Mouse (Mus musculus) v-Abl transformed pro-B cells (cell line): ENCODE data around the gene Gm16867.
"Not testable (repeated sequence)": the region's sequence is repeated elsewhere in the genome, so short reads cannot be mapped to it uniquely, and the experiment has no call there.

Experiments
- in situ Hi-C, 2 experiments: fragments of 400-800 bp; cut with MboI; formaldehyde crosslinking; loops; one replicate each; pipeline ENCODE4 v1.15.1; 2025; ENCODE audit not compliant: unreplicated experiment in 2 of 2

Gm16867 gene

DNA sequence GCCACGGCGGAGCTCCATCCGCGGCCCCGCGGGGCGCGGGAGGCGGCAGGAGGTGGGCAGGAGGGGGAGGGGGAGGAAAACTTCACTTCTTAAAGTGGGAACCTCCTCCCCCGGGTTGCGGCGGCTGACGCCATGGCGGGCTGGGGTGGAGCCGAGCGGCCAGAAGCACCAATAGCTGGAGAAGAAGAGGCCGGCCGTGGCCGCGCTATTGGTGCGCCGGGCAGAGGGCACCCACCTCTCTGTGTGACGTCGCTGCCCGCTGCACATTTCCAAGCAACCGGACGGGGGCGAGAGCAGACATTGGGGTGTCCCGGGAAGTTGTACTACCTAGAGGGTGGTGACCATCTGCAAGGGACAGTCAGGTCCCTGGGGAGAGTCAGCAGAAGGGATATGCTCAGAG, at the start of gene Gm16867:
Gm16867 (minus strand) TSS at position 189 of the 400 bp plus-strand sequence.
- in situ Hi-C loops: not testable (repeated sequence)

DNA sequence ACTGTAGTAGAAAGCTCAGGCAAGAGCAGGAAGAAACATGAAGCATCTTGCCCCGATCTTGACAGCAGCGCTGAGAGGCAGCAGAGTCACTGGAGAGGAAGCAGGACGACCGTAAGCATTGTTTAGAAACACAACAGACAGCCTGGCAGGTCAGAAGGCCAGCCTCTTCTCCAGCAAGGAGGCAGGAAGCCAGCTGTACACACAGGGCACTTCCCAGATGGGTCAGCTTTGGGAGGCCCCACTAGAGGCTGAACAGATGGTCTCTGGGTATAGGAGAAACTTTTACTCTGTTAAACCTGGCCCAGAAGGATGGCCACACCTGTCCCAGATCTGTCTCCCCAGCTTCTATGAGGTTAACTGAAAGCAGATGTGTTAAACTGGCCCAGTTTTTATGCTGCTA, 44.1 kb upstream of the Gm16867 start:
- in situ Hi-C loops: not testable (repeated sequence)

- in situ Hi-C loops: not testable (repeated sequence)
These were observed 41.9 kb upstream of the Gm16867 start for GRCm38 (mm10) chr14:69545052-69545451.

GRCm38 (mm10) chr14:69544033-69544432, 40.9 kb upstream of the Gm16867 start:
- in situ Hi-C loops: not testable (repeated sequence)

DNA sequence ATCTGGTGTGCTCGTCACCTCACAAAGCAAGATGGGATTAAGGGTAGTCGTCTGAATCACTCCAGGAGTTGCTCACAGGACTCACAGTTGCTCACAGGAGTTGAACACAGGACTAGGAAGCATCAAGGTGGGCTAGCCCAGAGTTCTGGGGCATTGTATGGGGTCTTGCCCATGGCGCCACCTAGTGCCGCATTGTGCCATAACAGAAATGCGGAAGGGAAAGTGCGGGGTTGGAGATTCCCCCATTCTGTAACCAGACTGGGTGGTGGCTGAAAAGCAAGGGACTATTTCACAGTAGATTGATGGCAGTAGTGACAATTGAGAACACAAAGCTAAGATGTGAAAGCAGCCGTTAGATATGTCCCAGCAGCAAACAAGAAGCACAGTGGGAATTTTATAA, 39.5 kb upstream of the Gm16867 start:
- in situ Hi-C loops: not testable (repeated sequence)

DNA sequence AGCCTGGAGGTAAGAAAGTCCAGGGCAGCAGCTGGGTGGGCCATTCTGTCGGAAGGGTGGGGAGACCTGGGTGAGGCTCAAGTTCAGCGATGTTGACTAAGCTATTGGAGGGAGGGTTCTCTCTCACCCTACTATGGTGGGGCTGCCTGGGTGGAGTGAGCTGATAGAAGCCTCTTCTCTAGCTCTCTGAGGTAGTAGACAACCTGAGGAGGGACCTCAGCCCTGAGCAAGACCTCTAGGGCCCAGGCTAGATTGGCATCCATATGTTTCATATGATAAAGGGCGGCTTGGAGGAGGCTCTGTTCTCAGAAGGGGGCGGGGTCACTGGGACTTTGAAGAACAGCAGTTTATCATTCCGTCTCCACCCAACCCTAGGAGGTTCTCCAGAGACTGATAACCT, 37.0 kb upstream of the Gm16867 start:
- in situ Hi-C loops: not testable (repeated sequence)

- in situ Hi-C loops: not testable (repeated sequence)
These were observed 33.4 kb upstream of the Gm16867 start for GRCm38 (mm10) chr14:69536539-69536938.

DNA sequence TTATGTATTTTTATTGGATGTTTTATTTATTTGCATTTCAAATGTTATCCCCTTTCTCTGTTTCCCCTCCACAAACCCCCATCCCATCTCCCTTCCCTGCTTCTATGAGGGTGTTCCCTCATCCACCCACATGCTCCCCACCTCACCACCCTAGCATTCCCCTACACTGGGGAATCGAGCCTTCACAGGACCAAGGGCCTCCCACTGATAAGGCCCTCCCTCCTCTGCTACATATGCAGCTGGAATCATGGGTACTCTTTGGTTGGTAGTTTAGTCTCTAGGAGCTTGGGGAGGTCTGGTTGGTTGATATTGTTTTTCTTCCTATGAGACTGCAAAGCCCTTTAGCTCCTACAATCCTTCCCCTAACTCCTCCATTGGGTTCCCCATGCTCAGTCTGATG, 23.0 kb upstream of the Gm16867 start:
- in situ Hi-C loops: not testable (repeated sequence)

DNA sequence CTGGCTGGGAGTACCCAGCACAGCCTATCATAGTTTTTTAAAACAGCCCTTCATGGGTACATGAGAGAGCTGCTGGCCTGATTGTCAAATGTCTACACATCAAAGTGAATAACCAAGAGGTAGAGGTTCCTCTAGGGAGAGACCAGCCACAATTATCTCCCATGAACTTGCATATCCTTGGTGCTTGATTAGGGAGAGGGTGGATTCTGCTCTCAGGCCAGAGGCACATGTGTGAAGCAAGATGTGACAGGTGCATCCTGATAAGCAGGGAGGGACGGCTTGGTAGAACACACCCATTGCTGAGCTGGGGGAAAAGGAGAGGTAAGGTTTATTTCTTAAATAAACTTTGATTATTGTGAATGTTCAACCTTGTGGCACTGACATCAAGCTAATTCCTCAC, 19.8 kb upstream of the Gm16867 start:
- in situ Hi-C loops: not testable (repeated sequence)

GRCm38 (mm10) chr14:69520810-69521209, 17.6 kb upstream of the Gm16867 start:
- in situ Hi-C loops: not testable (repeated sequence)

GRCm38 (mm10) chr14:69512449-69512848, 9.3 kb upstream of the Gm16867 start, which contains the start of gene Gm27179:
Gm27179 (minus strand) TSS chr14:69512549.
- in situ Hi-C loops: not testable (repeated sequence)

GRCm38 (mm10) chr14:69507000-69507399, 3.8 kb upstream of the Gm16867 start:
- in situ Hi-C loops: not testable (repeated sequence)

DNA sequence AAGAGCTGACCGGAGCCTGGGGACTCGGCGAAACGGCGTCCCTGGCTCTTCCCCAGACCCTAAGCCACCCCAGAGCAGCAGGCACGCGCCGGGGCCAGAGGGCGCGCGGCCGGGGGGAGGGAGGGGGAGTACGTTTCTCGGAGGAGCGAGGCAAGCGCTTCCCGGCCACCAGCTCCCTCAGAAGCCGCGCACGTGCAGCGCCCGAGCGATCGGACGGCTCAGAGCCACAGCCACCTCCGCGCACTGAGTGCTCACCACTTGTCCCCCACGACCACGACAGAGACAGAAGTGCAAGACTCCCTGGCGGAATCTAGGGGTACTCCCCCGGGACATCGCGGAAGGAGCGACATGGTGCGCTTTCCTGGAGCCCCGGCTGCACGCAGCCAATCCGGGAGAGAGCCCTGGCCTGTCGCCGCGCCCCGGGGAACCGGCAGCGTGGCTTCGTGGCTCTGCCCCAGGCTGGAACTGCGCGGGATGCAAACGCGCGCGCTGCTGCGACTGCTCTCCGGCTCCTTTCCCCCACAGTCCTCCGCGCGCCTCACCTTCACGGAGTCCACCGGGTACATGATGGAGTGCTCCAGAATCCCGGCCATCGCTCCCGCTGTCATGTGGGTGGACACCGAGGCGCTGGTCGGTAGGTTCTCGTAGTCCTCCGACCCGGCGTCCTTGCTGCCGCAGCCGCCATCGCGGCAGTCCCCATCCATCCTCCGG, 567 bp downstream of the Gm16867 start:
- in situ Hi-C loops: not testable (repeated sequence)

- in situ Hi-C loops: not testable (repeated sequence)
These were observed 6.9 kb downstream of the Gm16867 start for GRCm38 (mm10) chr14:69496259-69496658.

DNA sequence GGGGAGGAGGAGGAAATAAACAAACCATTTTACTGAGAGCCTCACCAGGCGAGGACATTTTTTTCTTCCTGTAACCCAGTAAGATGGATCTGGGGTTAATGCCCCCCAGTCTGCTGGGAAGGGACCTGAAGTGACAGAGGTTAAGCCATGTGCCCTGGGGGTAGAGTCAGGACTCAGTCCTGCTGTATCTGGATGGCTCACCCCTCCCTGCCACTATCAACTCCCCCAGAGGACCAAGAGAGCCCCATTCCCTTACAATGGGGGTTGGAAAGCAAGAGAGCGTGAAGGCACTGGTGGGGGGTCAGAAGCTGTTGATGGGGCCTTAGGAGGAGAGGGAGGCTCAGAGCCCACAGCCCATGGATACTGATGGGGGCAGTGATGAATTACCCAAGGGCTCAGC, 8.2 kb downstream of the Gm16867 start:
- in situ Hi-C loops: not testable (repeated sequence)

DNA sequence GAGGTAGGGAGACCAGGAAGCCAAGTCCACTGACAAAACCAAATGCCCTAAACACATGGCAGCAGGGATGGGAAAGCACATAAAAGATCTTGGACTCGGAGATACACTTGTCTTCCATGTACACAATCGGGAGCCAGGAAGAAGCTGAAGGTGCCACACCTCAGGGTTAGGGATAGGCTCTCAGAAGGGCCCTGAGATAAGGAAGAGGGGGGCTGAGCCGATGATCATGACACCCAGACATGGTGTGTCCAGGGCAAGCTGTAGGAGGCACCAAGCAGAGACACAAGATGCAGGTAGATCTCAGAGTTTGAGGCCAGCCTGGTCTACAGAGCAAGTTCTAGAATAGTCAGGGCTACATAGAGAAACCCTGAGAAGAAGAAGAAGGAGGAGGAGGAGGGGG, 8.6 kb downstream of the Gm16867 start:
- in situ Hi-C loops: not testable (repeated sequence)

DNA sequence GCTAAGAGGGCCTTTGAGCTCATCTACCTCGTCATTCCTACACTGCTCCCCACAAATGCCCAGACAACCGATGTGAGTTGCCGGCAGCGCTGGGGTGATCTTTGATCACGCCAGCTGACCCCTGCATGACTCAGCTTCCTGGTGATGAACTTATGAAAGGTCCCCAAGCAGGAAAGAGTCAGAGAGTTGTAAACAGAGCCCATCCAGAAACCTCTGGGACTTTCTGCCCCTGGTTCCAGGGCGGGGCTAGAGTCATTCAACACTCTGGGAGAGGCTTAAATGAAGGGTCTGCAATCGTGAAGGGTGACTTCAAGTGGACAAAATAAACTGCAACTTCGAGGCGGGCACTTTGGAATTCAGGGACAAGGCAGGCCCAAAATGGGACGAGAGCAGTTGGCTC, 15.2 kb downstream of the Gm16867 start:
- in situ Hi-C loops: not testable (repeated sequence)

GRCm38 (mm10) chr14:69485466-69486135, 17.6 kb downstream of the Gm16867 start:
- in situ Hi-C loops: not testable (repeated sequence)

DNA sequence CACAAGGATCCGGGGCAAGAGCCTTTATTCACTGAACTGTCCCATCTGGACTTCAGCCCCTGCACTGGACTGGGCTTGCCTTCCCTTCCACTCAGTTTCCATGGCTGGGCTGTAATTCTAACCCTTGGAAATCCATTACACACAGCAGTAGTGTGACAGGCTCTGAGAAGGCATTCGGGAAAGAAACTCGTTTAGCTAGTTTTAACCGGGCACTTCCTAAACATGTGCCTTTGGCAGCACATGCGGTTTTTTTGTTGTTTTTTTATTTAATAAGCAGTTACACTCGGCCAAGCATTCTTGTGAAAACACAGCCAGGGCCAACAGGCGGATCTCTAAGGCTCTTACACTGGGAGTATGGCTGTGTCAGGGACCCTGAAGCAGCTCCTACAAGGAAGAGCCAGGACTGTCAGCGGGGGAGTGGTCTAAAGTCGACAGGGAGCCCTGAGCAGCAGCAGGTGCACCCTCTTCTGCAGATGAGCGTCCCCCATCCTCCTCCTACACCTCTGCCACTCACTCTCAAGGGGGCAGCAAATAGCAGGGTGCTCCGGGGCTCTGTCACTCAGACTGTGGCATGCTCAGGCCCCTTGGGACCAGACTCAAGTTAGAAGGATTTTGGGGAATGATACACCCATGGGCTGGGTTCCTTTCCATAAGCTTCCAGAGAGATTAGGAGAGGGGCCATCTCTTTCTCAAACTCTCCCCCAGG, 29.1 kb downstream of the Gm16867 start:
- in situ Hi-C loops: not testable (repeated sequence)

GRCm38 (mm10) chr14:69473322-69473721, 29.8 kb downstream of the Gm16867 start:
- in situ Hi-C loops: not testable (repeated sequence)

DNA sequence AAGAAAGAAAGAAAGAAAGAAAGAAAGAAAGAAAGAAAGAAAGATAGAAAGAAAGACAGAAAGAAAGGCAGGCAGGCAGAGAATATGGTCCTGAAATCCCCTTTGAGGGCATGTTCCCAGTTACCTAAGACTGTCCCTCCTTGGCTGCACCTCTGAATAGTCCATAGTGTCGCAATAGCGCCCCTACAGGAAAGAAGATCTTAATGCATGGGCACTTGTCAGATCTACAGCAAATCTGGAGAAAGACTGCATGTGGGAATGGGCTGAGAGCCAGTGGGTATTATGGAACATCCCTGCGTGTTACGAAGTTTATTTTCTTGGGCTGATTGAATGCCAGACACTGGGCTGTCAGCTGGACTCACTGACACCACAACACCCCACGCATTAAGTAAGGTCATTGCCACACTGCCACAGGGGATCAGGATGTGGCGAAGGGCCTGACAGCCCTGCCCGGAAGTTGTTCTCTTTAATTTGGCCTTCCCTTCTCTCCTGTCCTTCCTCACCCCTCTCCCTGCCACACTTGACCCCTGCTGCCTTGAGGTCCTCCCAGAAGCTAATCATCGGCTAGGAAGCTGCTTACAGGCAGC, 32.9 kb downstream of the Gm16867 start:
- in situ Hi-C loops: not testable (repeated sequence)
